Mouse (Mus musculus) C2C12 (cell line): ENCODE measurements at regions not wholly inside any gene's neighbourhood (a gene's known extent, or its start where the extent isn't known, plus 50 kb on each side); places are given as distances from the start of the nearest gene placed in this dataset.

ENCODE experiments used
- H3K27me3 ChIP-seq: one replicate; pipeline ENCODE4 v1.6.1; 2011; ENCODE audit not compliant: control insufficient read depth, insufficient read depth, insufficient read length
- H3K36me3 ChIP-seq: one replicate; pipeline ENCODE4 v1.6.1; 2011; ENCODE audit not compliant: control insufficient read depth, insufficient read depth
- H3K4me3 ChIP-seq: one replicate; pipeline ENCODE4 v1.5.1; 2011; ENCODE audit warnings: mild to moderate bottlenecking, control low read depth; ENCODE audit not compliant: poor library complexity, insufficient read depth, severe bottlenecking
- H3K79me2 ChIP-seq: one replicate; pipeline ENCODE4 v1.6.1; 2011; ENCODE audit not compliant: control insufficient read depth, insufficient read depth
- H3K79me3 ChIP-seq: one replicate; pipeline ENCODE4 v1.6.1; 2011; ENCODE audit warnings: low read depth, control low read depth
- H3ac ChIP-seq: one replicate; pipeline ENCODE3; 2011; ENCODE audit warnings: low read depth; ENCODE audit not compliant: control insufficient read depth, insufficient read length
- CEBPB ChIP-seq: IDR thresholded peaks from one replicate; pipeline ENCODE4 v1.6.1; 2011; ENCODE audit warnings: low read depth, mild to moderate bottlenecking, control low read depth, moderate library complexity
- CTCF ChIP-seq: IDR thresholded peaks from one replicate; pipeline ENCODE4 v1.5.1; 2011; ENCODE audit not compliant: control insufficient read depth, insufficient read depth, insufficient read length
- FOSL1 ChIP-seq: IDR thresholded peaks from one replicate; pipeline ENCODE4 v1.8.0; 2011; ENCODE audit warnings: mild to moderate bottlenecking, low read length; ENCODE audit not compliant: poor library complexity, insufficient read depth, severe bottlenecking
- MAX ChIP-seq: IDR thresholded peaks from one replicate; pipeline ENCODE4 v1.6.1; 2011; ENCODE audit warnings: mild to moderate bottlenecking, control low read depth
- MYOD1 ChIP-seq: IDR thresholded peaks from one replicate; pipeline ENCODE4 v1.6.1; 2011; ENCODE audit warnings: low read depth; ENCODE audit not compliant: control insufficient read depth, insufficient read length
- MYOG ChIP-seq: IDR thresholded peaks from one replicate; pipeline ENCODE4 v1.6.1; 2011; ENCODE audit not compliant: control insufficient read depth, insufficient read length; ENCODE audit errors: extremely low read depth
- USF1 ChIP-seq: IDR thresholded peaks from one replicate; pipeline ENCODE4 v1.6.1; 2011; ENCODE audit warnings: low read depth, mild to moderate bottlenecking, control low read depth, moderate library complexity

- no peaks in the 10 kb centered on the region for H3K79me2 ChIP-seq
- peaks cover 28% of the 10 kb centered on the region for H3K27me3 ChIP-seq
- H3ac ChIP-seq, result no peak overlapping the region
- H3K4me3 ChIP-seq, result no peak overlapping the region
- no peak for TF ChIP-seq MYOD1
- TF ChIP-seq USF1, result no peak
- TF ChIP-seq MAX, result no peak
- TF ChIP-seq MYOG, result no peak
- TF ChIP-seq FOSL1, result no peak
- no peak for TF ChIP-seq CTCF
- H3K79me3 ChIP-seq, result no peaks in the 10 kb centered on the region
- no peaks in the 10 kb centered on the region for H3K36me3 ChIP-seq
Observed at GRCm38 (mm10) chr1:34760547-34760946, 82.3 kb downstream of the Fam168b start.

GRCm38 (mm10) chr1:34761436-34761835 is 81.4 kb downstream of the Fam168b start:
- H3K79me3 ChIP-seq, result no peaks in the 10 kb centered on the region
- H3K4me3 ChIP-seq, result no peak overlapping the region
- TF ChIP-seq MYOD1 (no peak), FOSL1 (no peak), CTCF (no peak), USF1 (no peak), MYOG (no peak), CEBPB (no peak), MAX (no peak)
- peaks cover 31% of the 10 kb centered on the region for H3K27me3 ChIP-seq
- H3K36me3 ChIP-seq, result no peaks in the 10 kb centered on the region
- H3ac ChIP-seq, result no peak overlapping the region
- no peaks in the 10 kb centered on the region for H3K79me2 ChIP-seq

- no peak overlapping the region for H3ac ChIP-seq
- H3K36me3 ChIP-seq, result no peaks in the 10 kb centered on the region
- TF ChIP-seq MYOD1 (no peak), USF1 (no peak), CEBPB (no peak), CTCF (no peak), FOSL1 (no peak)
- H3K4me3 ChIP-seq, result no peak overlapping the region
- no peaks in the 10 kb centered on the region for H3K79me3 ChIP-seq
- H3K79me2 ChIP-seq, result no peaks in the 10 kb centered on the region
- peaks cover 34% of the 10 kb centered on the region for H3K27me3 ChIP-seq
Observed at GRCm38 (mm10) chr1:34761870-34762269, 81.0 kb downstream of the Fam168b start.
